Mouse (Mus musculus) forebrain, embryonic 15.5 days (tissue): ENCODE results near the gene Bbs9. TPM values are rescaled to one million over a fixed set of nuclear protein-coding genes. Genes with fewer than 3 reads are reported as not detected.

ENCODE experiments used
- ATAC-seq: fragments of 200-750 bp; cut with Nextera tagmentation; replicated peaks from 2 replicates; pipeline ENCODE4 v1.8.0; 2017; ENCODE audit warnings: mild to moderate bottlenecking, moderate TSS enrichment, moderate library complexity
- H3K27ac ChIP-seq: fragments of 300-500 bp; sonication (generic); replicated peaks from 2 replicates; pipeline ENCODE4 v1.5.1; 2015; ENCODE audit warnings: mild to moderate bottlenecking, inconsistent platforms
- H3K27me3 ChIP-seq: fragments of 300-500 bp; sonication (generic); 2 replicates; pipeline ENCODE4 v1.6.1; 2015; ENCODE audit warnings: inconsistent platforms
- H3K36me3 ChIP-seq: fragments of 300-500 bp; sonication (generic); 2 replicates; pipeline ENCODE4 v1.6.1; 2015; ENCODE audit warnings: mild to moderate bottlenecking, inconsistent platforms
- H3K4me1 ChIP-seq: fragments of 300-500 bp; sonication (generic); 2 replicates; pipeline ENCODE4 v1.6.1; 2015; ENCODE audit warnings: inconsistent platforms
- H3K4me2 ChIP-seq: fragments of 300-500 bp; sonication (generic); replicated peaks from 2 replicates; pipeline ENCODE4 v1.6.1; 2015; ENCODE audit warnings: mild to moderate bottlenecking, inconsistent platforms
- H3K4me3 ChIP-seq: fragments of 300-500 bp; sonication (generic); 2 replicates; pipeline ENCODE4 v1.5.1; 2015; ENCODE audit warnings: mild to moderate bottlenecking, inconsistent platforms
- H3K9ac ChIP-seq: fragments of 300-500 bp; sonication (generic); replicated peaks from 2 replicates; pipeline ENCODE4 v1.6.1; 2015; ENCODE audit warnings: mild to moderate bottlenecking, inconsistent platforms
- H3K9me3 ChIP-seq: fragments of 300-500 bp; sonication (generic); 2 replicates; pipeline ENCODE4 v1.6.1; 2016; ENCODE audit warnings: inconsistent platforms
- WGBS: fragments of 180-500 bp; shearing (Covaris S2); methylation state at CpG from one replicate; pipeline ENCODE4 v1.1.7; 2015; ENCODE audit warnings: mixed read lengths; 5-methylcytosine and 5-hydroxymethylcytosine counted together
- polyA plus RNA-seq: library from polyadenylated mRNA; unstranded; fragments of >200 nt; fragmentation: Nextera tagmentation; extraction: Ambion mirVana; gene quantifications from 2 replicates; pipeline ENCODE4 v1.2.1, GENCODE M21; 2015

Gene Bbs9
- polyA plus RNA-seq, 1 experiment from 2014 or later = 20.8 TPM

GRCm38 (mm10) chr9:22690234-22690633, 214.7 kb downstream of the Bbs9 start:
- 24% methylated on average over 7 of the region's 7 CpGs for WGBS
- H3K36me3 ChIP-seq = no peaks in the 10 kb centered on the region
- ATAC-seq = no peak

GRCm38 (mm10) chr9:22695392-22695791, 219.9 kb downstream of the Bbs9 start:
- H3K4me2 ChIP-seq = no peak overlapping the region
- no peaks in the 10 kb centered on the region for H3K36me3 ChIP-seq
- 88% methylated on average over 4 of the region's 4 CpGs for WGBS
- no peaks in the 10 kb centered on the region for H3K9me3 ChIP-seq
- no peaks in the 10 kb centered on the region for H3K4me1 ChIP-seq
- no peak overlapping the region for H3K9ac ChIP-seq
- no peak overlapping the region for H3K4me3 ChIP-seq
- H3K27me3 ChIP-seq = no peaks in the 10 kb centered on the region
- H3K27ac ChIP-seq = no peak overlapping the region
- ATAC-seq = no peak

More at GRCm38 (mm10) chr9:22690234-22690633, 214.7 kb downstream of the Bbs9 start:
- Histone ChIP-seq H3K27me3 (no peaks in the 10 kb centered on the region), H3K27ac (no peak overlapping the region), H3K4me3 (no peak overlapping the region), H3K4me2 (no peak overlapping the region), H3K9me3 (no peaks in the 10 kb centered on the region), H3K9ac (no peak overlapping the region), H3K4me1 (no peaks in the 10 kb centered on the region)

DNA sequence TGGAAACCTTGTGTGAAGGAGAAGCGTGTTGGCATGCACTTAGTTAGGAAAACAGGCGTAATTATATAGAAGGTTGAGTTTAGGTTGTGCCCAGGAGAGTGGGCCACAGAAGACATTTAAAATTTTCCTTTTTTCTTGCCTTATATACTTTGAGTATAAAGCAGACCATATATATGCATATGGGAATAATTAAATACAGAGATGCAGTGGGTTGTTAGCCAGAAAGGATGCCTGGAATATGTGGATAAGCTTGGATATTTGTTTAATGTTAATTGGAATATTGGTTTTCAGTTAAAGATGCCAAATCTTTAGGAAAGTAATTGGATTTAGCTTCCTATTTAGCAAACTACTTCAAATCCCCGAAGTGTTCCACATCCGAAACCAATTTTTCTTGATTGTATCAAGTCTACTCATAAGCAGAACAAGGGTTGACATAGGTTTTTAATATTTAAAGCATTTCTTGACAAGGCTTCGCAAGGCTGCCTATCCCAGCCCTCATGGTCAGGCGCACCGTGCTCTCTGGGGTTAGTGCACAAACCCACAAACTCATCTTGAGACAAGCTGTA, 221.4 kb downstream of the Bbs9 start:
- Histone ChIP-seq H3K36me3 (no peaks in the 10 kb centered on the region), H3K27me3 (no peaks in the 10 kb centered on the region), H3K27ac (no peak overlapping the region), H3K4me1 (no peaks in the 10 kb centered on the region), H3K4me2 (no peak overlapping the region), H3K4me3 (no peak overlapping the region), H3K9me3 (no peaks in the 10 kb centered on the region), H3K9ac (no peak overlapping the region)
- WGBS = 89% methylated on average over 7 of the region's 7 CpGs
- ATAC-seq = no peak

GRCm38 (mm10) chr9:22697811-22698210, 222.3 kb downstream of the Bbs9 start:
- no peaks in the 10 kb centered on the region for H3K4me1 ChIP-seq
- no peak overlapping the region for H3K4me2 ChIP-seq
- no peak overlapping the region for H3K4me3 ChIP-seq
- no peaks in the 10 kb centered on the region for H3K9me3 ChIP-seq
- ATAC-seq = no peak
- 67% methylated on average over 4 of the region's 4 CpGs for WGBS
- no peaks in the 10 kb centered on the region for H3K36me3 ChIP-seq
- no peak overlapping the region for H3K27ac ChIP-seq
- H3K9ac ChIP-seq = no peak overlapping the region
- H3K27me3 ChIP-seq = no peaks in the 10 kb centered on the region

GRCm38 (mm10) chr9:22698501-22698900, 223.0 kb downstream of the Bbs9 start:
- Histone ChIP-seq H3K27me3 (no peaks in the 10 kb centered on the region), H3K27ac (no peak overlapping the region), H3K36me3 (no peaks in the 10 kb centered on the region), H3K9me3 (no peaks in the 10 kb centered on the region), H3K9ac (no peak overlapping the region), H3K4me1 (no peaks in the 10 kb centered on the region), H3K4me3 (no peak overlapping the region), H3K4me2 (no peak overlapping the region)
- no peak for ATAC-seq
- 3% methylated on average over 1 of the region's 1 CpGs for whole genome bisulfite sequencing

GRCm38 (mm10) chr9:22702065-22702611, 226.6 kb downstream of the Bbs9 start:
- H3K4me3 ChIP-seq = no peak overlapping the region
- H3K27me3 ChIP-seq = no peaks in the 10 kb centered on the region
- no peak overlapping the region for H3K4me2 ChIP-seq
- ATAC-seq = no peak
- H3K9me3 ChIP-seq = no peaks in the 10 kb centered on the region
- 93% methylated on average over 1 of the region's 1 CpGs for WGBS
- H3K4me1 ChIP-seq = peaks cover 2% of the 10 kb centered on the region
- no peak overlapping the region for H3K9ac ChIP-seq
- H3K27ac ChIP-seq = no peak overlapping the region
- no peaks in the 10 kb centered on the region for H3K36me3 ChIP-seq

GRCm38 (mm10) chr9:22702812-22703367, 227.4 kb downstream of the Bbs9 start:
- Histone ChIP-seq H3K36me3 (no peaks in the 10 kb centered on the region), H3K9ac (no peak overlapping the region), H3K4me3 (no peak overlapping the region), H3K27ac (no peak overlapping the region), H3K4me1 (peaks cover 7% of the 10 kb centered on the region), H3K27me3 (no peaks in the 10 kb centered on the region), H3K4me2 (no peak overlapping the region), H3K9me3 (no peaks in the 10 kb centered on the region)
- no peak for ATAC-seq
- WGBS = 90% methylated on average over 4 of the region's 4 CpGs

DNA sequence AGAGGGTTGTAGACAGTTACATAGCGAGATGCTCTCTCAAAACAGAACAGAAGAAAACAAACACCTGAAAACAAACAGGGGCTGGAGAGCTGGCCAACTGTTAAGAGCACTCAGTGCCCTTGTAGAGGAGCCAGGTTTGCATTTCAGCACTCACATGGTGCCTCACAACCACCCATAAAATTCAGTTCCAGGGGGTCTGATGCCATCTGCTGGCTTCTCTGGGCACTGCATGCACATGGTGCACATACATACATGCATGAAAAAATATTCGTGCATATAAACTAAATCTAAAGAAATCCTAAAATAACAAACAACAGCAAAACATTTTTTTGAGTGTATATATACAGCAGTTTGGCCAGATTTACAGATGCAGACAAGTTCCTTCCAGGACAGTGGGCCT, 228.0 kb downstream of the Bbs9 start:
- no peak overlapping the region for H3K9ac ChIP-seq
- peaks cover 7% of the 10 kb centered on the region for H3K4me1 ChIP-seq
- no peaks in the 10 kb centered on the region for H3K9me3 ChIP-seq
- no peak overlapping the region for H3K27ac ChIP-seq
- H3K4me2 ChIP-seq = no peak overlapping the region
- H3K4me3 ChIP-seq = no peak overlapping the region
- 100% methylated on average over 2 of the region's 2 CpGs for WGBS
- no peaks in the 10 kb centered on the region for H3K27me3 ChIP-seq
- ATAC-seq = no peak
- no peaks in the 10 kb centered on the region for H3K36me3 ChIP-seq

DNA sequence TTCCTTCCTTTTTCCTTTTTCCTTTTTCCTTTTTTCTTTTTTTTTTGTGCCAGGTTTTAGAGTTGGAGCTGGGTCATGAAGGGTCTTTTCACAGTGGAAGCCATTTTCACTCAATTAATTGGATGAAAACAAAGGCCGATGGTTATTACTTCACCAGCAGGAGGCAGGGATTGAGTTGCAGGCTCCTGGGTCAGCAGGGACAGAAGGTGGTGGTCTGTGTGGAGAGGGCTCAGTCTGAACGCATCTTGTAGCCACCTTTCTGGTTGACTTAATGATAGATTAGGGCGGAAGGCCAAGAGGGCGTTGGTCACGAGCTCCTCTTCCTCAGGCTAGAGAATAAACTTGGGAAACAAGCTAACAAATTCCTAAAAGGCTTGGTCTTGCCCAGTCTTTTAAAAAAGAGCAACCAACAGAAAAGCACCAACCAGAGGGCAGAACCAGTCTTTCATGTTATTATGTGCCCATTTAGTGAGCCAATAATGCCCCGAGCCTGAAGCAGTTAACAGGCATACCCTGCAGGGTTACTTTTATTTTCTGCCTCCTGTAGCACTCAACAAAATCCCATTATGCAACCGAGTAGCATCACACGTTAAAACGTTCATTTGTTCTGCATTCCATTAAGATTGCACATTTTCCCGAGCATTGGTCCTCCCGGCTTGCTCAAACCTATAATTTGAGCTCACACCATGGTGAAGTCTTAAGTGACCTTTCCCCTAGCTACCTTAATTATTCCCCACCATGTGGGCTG, 231.8 kb downstream of the Bbs9 start:
- peak; percentile 49 for ATAC-seq
- no peak overlapping the region for H3K4me3 ChIP-seq
- no peaks in the 10 kb centered on the region for H3K9me3 ChIP-seq
- H3K27me3 ChIP-seq = no peaks in the 10 kb centered on the region
- peaks cover 12% of the 10 kb centered on the region for H3K4me1 ChIP-seq
- 11% methylated on average over 11 of the region's 11 CpGs for WGBS
- H3K4me2 ChIP-seq = no peak overlapping the region
- H3K36me3 ChIP-seq = no peaks in the 10 kb centered on the region
- no peak overlapping the region for H3K9ac ChIP-seq
- no peak overlapping the region for H3K27ac ChIP-seq

- H3K9me3 ChIP-seq = no peaks in the 10 kb centered on the region
- H3K4me3 ChIP-seq = no peak overlapping the region
- 36% methylated on average over 19 of the region's 19 CpGs for WGBS
- no peaks in the 10 kb centered on the region for H3K36me3 ChIP-seq
- no peak overlapping the region for H3K27ac ChIP-seq
- peaks cover 14% of the 10 kb centered on the region for H3K4me1 ChIP-seq
- ATAC-seq = peak; percentile 74
- no peak overlapping the region for H3K4me2 ChIP-seq
- no peak overlapping the region for H3K9ac ChIP-seq
- no peaks in the 10 kb centered on the region for H3K27me3 ChIP-seq
These were observed 233.6 kb downstream of the Bbs9 start for GRCm38 (mm10) chr9:22708970-22709726.

DNA sequence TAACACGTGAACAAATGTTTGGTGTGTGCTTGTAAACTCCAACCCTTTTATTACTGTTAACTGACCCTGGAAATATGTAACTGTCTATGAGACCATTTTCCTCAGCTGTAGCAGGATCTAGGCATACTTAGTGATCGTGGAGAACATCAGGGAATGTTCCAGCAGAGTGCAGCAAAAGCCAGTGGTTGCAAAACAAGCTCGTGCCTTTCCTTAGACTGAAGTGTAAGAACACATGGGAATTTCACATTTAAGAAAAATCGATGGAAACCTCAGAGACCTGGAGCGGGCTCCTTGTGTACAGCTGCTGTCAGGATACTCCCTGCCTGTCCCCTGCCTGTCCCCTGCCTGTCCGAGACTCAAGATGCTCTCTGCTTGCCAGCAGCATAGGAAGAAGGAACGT, 234.5 kb downstream of the Bbs9 start:
- Histone ChIP-seq H3K27ac (no peak overlapping the region), H3K4me3 (no peak overlapping the region), H3K4me2 (no peak overlapping the region), H3K27me3 (no peaks in the 10 kb centered on the region), H3K9me3 (no peaks in the 10 kb centered on the region), H3K36me3 (no peaks in the 10 kb centered on the region), H3K4me1 (peaks cover 14% of the 10 kb centered on the region), H3K9ac (no peak overlapping the region)
- no peak for ATAC-seq
- 68% methylated on average over 7 of the region's 7 CpGs for WGBS

DNA sequence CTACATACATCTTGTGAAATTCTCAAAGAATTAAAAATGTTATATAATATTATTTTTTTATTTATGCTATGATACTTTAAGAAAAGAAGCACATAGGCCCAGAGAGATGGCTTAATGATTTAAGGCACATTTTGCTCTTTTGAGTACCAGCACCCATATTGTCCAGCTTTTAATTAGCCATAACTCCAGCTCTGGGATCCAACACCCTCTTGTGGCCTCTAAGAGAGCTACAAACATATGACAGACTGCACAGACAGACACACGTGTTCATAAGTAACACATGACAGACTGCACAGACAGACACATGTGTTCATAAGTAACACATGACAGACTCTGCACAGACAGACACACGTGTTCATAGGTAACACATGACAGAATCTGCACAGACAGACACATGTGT, 235.8 kb downstream of the Bbs9 start:
- WGBS = 82% methylated on average over 2 of the region's 2 CpGs
- ATAC-seq = no peak

More for the DNA sequence above, 235.8 kb downstream of the Bbs9 start:
- Histone ChIP-seq H3K4me1 (peaks cover 14% of the 10 kb centered on the region), H3K9me3 (no peaks in the 10 kb centered on the region), H3K36me3 (no peaks in the 10 kb centered on the region), H3K4me3 (no peak overlapping the region), H3K4me2 (no peak overlapping the region), H3K27ac (no peak overlapping the region), H3K9ac (no peak overlapping the region), H3K27me3 (no peaks in the 10 kb centered on the region)
